Mouse (Mus musculus): ENCODE results near the gene Gm20388. TPM values are rescaled to one million over a fixed set of nuclear protein-coding genes. Genes with fewer than 3 reads are reported as not detected.

Gene Gm20388
- polyA plus RNA-seq, 1 experiment from 2014 or later: 8.3 TPM

DNA sequence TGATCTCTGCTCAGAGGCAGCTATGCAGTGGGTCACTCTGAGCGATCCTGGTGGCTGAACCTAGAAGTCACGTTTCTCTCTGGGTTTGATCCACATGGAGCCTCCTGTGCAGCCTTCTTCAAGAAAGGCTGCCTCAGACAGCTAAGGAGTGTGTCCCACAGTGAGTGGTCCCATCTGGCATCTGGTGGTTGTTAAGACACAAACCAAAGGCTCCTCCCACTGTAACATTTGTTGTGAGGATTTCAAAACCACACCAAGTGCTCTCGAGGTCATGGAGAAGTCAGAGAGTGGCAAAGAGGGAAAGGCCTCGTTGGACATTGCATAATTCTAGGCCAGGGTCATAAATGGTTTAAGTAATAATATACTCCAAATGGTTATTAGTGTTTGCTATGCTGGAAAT, 4340.1 kb downstream of the Gm20388 start:
- Histone ChIP-seq H3K27ac (ENCODE audit: low read depth) (peak overlapping the region; percentile 69; the same call in 1 of the 2 replicates), H3K4me1 (replicated peaks; ENCODE audit: control insufficient read depth, insufficient read depth, low read length) (peaks cover 32% of the 10 kb centered on the region), H3K4me2 (ENCODE audit: low read length) (no peak overlapping the region), H3K36me3 (ENCODE audit: control insufficient read depth, insufficient read depth, low read length) (0 out of 2 replicates have a peak, but pooled peaks cover 6% of the 10 kb centered on the region), H3K4me3 (ENCODE audit: low read depth, low read length) (no peak overlapping the region), H3K9ac (ENCODE audit: low read length) (no peak overlapping the region), H3K9me3 (ENCODE audit: control insufficient read depth, low read length) (no peaks in the 10 kb centered on the region), H3K27me3 (replicated peaks; ENCODE audit: control insufficient read depth, insufficient read depth, low read length) (no peaks in the 10 kb centered on the region)
- WGBS: 15% methylated on average over 4 of the region's 4 CpGs
- no peak for DNase-seq (ENCODE audit: low spot score)
- ATAC-seq (replicated peaks; ENCODE audit: low FRiP score, low TSS enrichment, low read depth): 0 out of 2 replicates have a peak, but pooled peaks have one; percentile 32

DNA sequence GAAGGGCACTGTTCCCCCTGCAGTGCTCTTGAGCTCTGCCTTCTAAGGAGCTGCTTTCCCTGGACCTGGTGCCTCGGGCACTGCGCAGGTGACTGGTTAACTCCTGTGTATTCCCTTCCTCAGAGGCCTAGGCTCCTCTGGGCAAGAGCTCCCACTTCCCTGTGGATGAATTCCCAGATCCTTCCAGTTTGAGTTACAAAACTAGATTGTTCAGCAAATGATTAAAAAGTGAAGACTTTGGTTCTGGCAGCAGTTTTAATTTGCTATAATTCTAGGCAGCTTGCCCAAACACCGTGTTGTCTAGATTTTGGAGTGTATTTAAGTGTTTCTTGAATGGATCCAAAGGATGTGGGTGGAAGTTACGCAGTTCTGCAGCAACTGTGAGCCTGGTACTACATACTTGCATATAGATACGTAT, 4341.9 kb downstream of the Gm20388 start:
- Histone ChIP-seq H3K9me3 (ENCODE audit: control insufficient read depth, low read length) (no peaks in the 10 kb centered on the region), H3K36me3 (ENCODE audit: control insufficient read depth, insufficient read depth, low read length) (0 out of 2 replicates have a peak, but pooled peaks cover 6% of the 10 kb centered on the region), H3K4me1 (replicated peaks; ENCODE audit: control insufficient read depth, insufficient read depth, low read length) (peaks cover 49% of the 10 kb centered on the region), H3K4me3 (ENCODE audit: low read depth, low read length) (no peak overlapping the region), H3K27me3 (replicated peaks; ENCODE audit: control insufficient read depth, insufficient read depth, low read length) (no peaks in the 10 kb centered on the region), H3K27ac (ENCODE audit: low read depth) (no peak overlapping the region), H3K9ac (ENCODE audit: low read length) (no peak overlapping the region), H3K4me2 (ENCODE audit: low read length) (no peak overlapping the region)
- WGBS: 79% methylated on average over 5 of the region's 5 CpGs
- DNase-seq (ENCODE audit: low spot score) (no peak), ATAC-seq (replicated peaks; ENCODE audit: low FRiP score, low TSS enrichment, low read depth) (no peak)

DNA sequence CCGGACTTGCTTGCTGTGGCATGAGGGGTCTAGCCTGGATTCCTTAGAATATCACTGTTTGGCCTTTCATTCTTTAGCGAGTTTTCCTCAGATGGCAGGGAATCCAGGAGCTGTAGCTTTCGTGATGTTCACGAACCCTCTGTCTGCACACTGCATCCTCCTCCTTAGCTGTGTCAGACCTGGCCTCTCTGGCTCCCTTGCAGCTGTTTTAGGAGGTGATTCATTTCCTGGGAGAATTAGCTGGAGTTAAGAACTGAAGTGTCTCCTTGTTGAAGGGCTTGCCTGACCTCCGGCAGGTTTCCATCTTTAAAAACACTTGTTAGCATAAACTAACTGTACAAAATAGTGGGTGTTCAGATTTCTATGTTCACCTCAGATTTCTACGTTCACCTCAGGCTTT, 4343.3 kb downstream of the Gm20388 start:
- no peaks in the 10 kb centered on the region for H3K27me3 ChIP-seq (replicated peaks; ENCODE audit: control insufficient read depth, insufficient read depth, low read length)
- no peak overlapping the region for H3K27ac ChIP-seq (ENCODE audit: low read depth)
- no peak overlapping the region for H3K4me3 ChIP-seq (ENCODE audit: low read depth, low read length)
- peaks cover 58% of the 10 kb centered on the region for H3K4me1 ChIP-seq (replicated peaks; ENCODE audit: control insufficient read depth, insufficient read depth, low read length)
- H3K36me3 ChIP-seq (ENCODE audit: control insufficient read depth, insufficient read depth, low read length): no peaks in the 10 kb centered on the region
- no peak overlapping the region for H3K4me2 ChIP-seq (ENCODE audit: low read length)
- ATAC-seq (replicated peaks; ENCODE audit: low FRiP score, low TSS enrichment, low read depth) (no peak), DNase-seq (ENCODE audit: low spot score) (no peak)
- H3K9ac ChIP-seq (ENCODE audit: low read length): no peak overlapping the region
- no peaks in the 10 kb centered on the region for H3K9me3 ChIP-seq (ENCODE audit: control insufficient read depth, low read length)
- WGBS: 64% methylated on average over 6 of the region's 6 CpGs

DNA sequence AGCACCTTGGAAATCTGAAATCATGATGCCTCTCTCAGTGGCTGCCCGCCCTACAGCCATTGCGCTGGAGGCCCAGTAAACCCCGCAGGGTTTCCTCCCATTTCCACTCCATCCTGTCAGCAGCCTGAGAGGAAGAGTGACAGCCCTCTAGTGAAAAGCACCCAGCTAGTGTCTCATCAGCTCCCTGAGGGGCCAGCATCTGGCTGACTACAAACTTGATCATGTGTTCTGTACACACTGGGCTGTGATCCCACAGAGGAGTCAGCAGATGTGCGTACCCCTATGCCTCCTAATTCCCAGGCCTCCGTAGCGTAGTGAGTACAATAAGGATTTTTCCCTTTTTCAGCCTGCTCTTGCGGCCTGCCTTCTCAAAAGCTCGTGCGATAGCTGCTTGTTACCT, 4346.2 kb downstream of the Gm20388 start:
- whole genome bisulfite sequencing: 67% methylated on average over 9 of the region's 9 CpGs
- Histone ChIP-seq H3K36me3 (ENCODE audit: control insufficient read depth, insufficient read depth, low read length) (no peaks in the 10 kb centered on the region), H3K27ac (ENCODE audit: low read depth) (peak overlapping the region; percentile 61; the same call in 1 of the 2 replicates), H3K27me3 (replicated peaks; ENCODE audit: control insufficient read depth, insufficient read depth, low read length) (no peaks in the 10 kb centered on the region), H3K9ac (ENCODE audit: low read length) (no peak overlapping the region), H3K9me3 (ENCODE audit: control insufficient read depth, low read length) (no peaks in the 10 kb centered on the region), H3K4me3 (ENCODE audit: low read depth, low read length) (no peak overlapping the region), H3K4me2 (ENCODE audit: low read length) (no peak overlapping the region), H3K4me1 (replicated peaks; ENCODE audit: control insufficient read depth, insufficient read depth, low read length) (peaks cover 46% of the 10 kb centered on the region)
- no peak for ATAC-seq (replicated peaks; ENCODE audit: low FRiP score, low TSS enrichment, low read depth)
- no peak for DNase-seq (ENCODE audit: low spot score)

DNA sequence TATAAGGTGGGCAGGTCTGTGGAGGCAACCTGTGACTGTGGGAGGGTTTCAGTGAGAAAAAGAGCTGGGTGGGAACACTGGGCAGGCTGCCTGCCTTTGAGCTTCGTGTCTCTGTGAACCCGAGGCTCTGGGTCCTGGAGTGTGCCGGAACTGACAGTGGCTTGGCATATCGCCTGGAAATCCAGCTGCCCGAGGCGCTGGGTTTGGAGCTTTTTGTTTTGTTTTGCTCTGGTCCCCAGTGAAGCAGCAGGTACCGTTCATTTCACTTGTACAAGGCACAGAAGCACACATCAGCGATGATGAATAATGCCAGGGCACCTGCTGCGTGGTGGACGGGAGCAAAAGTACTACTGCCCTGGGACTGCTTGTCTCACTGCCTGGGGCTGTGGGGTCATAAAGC, 4346.7 kb downstream of the Gm20388 start:
- peaks cover 42% of the 10 kb centered on the region for H3K4me1 ChIP-seq (replicated peaks; ENCODE audit: control insufficient read depth, insufficient read depth, low read length)
- 38% methylated on average over 10 of the region's 10 CpGs for WGBS
- peak overlapping the region; percentile 61; the same call in 1 of the 2 replicates for H3K27ac ChIP-seq (ENCODE audit: low read depth)
- DNase-seq (ENCODE audit: low spot score) (peak; percentile 73), ATAC-seq (replicated peaks; ENCODE audit: low FRiP score, low TSS enrichment, low read depth) (no peak)
- H3K9ac ChIP-seq (ENCODE audit: low read length): no peak overlapping the region
- no peak overlapping the region for H3K4me3 ChIP-seq (ENCODE audit: low read depth, low read length)
- no peaks in the 10 kb centered on the region for H3K36me3 ChIP-seq (ENCODE audit: control insufficient read depth, insufficient read depth, low read length)
- no peaks in the 10 kb centered on the region for H3K27me3 ChIP-seq (replicated peaks; ENCODE audit: control insufficient read depth, insufficient read depth, low read length)
- no peak overlapping the region for H3K4me2 ChIP-seq (ENCODE audit: low read length)
- H3K9me3 ChIP-seq (ENCODE audit: control insufficient read depth, low read length): no peaks in the 10 kb centered on the region

DNA sequence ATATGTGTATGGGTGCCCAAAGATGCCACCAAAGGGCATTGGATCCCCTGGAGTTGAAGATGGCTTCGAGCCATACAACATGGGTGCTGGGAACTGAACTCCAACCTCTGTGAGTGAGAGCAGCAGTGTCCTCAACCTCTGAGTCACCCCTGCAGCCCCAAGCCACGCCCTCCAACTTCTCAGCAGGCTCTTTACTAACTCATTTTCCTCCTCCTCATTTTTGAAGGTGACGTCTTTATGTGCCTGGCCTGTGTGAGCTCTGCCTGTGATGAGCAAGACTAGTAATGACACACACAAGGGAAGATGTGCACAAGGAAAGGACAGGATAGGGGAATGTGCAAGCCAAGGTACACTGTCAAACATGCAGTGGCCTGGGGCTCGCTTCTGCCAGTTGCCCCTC, 4348.5 kb downstream of the Gm20388 start:
- Histone ChIP-seq H3K27ac (ENCODE audit: low read depth) (no peak overlapping the region), H3K4me3 (ENCODE audit: low read depth, low read length) (no peak overlapping the region), H3K4me2 (ENCODE audit: low read length) (no peak overlapping the region), H3K36me3 (ENCODE audit: control insufficient read depth, insufficient read depth, low read length) (no peaks in the 10 kb centered on the region), H3K9ac (ENCODE audit: low read length) (no peak overlapping the region), H3K4me1 (replicated peaks; ENCODE audit: control insufficient read depth, insufficient read depth, low read length) (peaks cover 52% of the 10 kb centered on the region), H3K9me3 (ENCODE audit: control insufficient read depth, low read length) (no peaks in the 10 kb centered on the region), H3K27me3 (replicated peaks; ENCODE audit: control insufficient read depth, insufficient read depth, low read length) (no peaks in the 10 kb centered on the region)
- no peak for DNase-seq (ENCODE audit: low spot score)
- ATAC-seq (replicated peaks; ENCODE audit: low FRiP score, low TSS enrichment, low read depth): no peak
- WGBS: 69% methylated on average over 4 of the region's 4 CpGs

DNA sequence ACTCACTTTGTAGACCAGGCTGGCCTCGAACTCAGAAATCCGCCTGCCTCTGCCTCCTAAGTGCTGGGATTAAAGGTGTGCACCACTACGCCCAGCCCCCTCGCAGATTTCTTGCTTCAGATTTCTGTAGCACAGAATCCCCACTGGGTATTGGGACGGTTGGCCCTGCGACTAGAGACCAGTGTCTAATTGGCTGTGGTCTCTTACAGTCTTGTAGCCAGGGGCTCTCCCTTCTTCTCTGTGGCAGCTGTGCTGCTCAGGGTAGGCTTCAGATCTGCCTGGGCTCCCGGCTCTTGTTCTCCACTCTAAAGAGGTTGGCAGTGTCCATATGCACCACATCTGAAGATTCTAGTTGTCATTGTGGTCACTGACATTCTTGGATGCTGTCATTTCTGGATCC, 4349.3 kb downstream of the Gm20388 start:
- ATAC-seq (replicated peaks; ENCODE audit: low FRiP score, low TSS enrichment, low read depth) (no peak), DNase-seq (ENCODE audit: low spot score) (no peak)
- no peak overlapping the region for H3K9ac ChIP-seq (ENCODE audit: low read length)
- no peak overlapping the region for H3K4me2 ChIP-seq (ENCODE audit: low read length)
- H3K4me3 ChIP-seq (ENCODE audit: low read depth, low read length): no peak overlapping the region
- WGBS: 86% methylated on average over 7 of the region's 7 CpGs
- H3K27me3 ChIP-seq (replicated peaks; ENCODE audit: control insufficient read depth, insufficient read depth, low read length): no peaks in the 10 kb centered on the region
- H3K9me3 ChIP-seq (ENCODE audit: control insufficient read depth, low read length): no peaks in the 10 kb centered on the region
- H3K36me3 ChIP-seq (ENCODE audit: control insufficient read depth, insufficient read depth, low read length): no peaks in the 10 kb centered on the region
- no peak overlapping the region for H3K27ac ChIP-seq (ENCODE audit: low read depth)
- peaks cover 59% of the 10 kb centered on the region for H3K4me1 ChIP-seq (replicated peaks; ENCODE audit: control insufficient read depth, insufficient read depth, low read length)

DNA sequence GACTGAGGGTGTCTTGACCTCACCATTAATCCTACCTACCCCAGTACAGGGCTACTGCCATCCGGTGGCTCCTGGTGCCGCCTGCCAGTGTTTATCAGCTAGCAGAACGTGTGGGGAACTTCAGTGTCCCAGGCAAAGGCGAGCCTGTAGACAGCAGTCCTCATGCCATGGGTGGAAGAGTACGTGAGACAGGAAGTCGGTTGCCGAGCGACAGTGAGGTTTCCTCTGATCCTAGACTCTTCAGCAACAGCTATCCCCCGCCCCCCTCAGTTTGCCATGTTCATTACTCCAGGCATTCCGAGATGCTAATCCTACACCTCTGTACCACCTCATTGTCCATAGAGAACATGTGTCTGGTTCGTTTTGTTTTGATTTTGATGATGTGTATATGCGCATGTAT, 4349.7 kb downstream of the Gm20388 start:
- 45% methylated on average over 12 of the region's 12 CpGs for WGBS
- ATAC-seq (replicated peaks; ENCODE audit: low FRiP score, low TSS enrichment, low read depth) (no peak), DNase-seq (ENCODE audit: low spot score) (no peak)
- Histone ChIP-seq H3K4me2 (ENCODE audit: low read length) (no peak overlapping the region), H3K27me3 (replicated peaks; ENCODE audit: control insufficient read depth, insufficient read depth, low read length) (no peaks in the 10 kb centered on the region), H3K36me3 (ENCODE audit: control insufficient read depth, insufficient read depth, low read length) (no peaks in the 10 kb centered on the region), H3K4me3 (ENCODE audit: low read depth, low read length) (no peak overlapping the region), H3K27ac (ENCODE audit: low read depth) (no peak overlapping the region), H3K9me3 (ENCODE audit: control insufficient read depth, low read length) (no peaks in the 10 kb centered on the region), H3K4me1 (replicated peaks; ENCODE audit: control insufficient read depth, insufficient read depth, low read length) (peaks cover 64% of the 10 kb centered on the region), H3K9ac (ENCODE audit: low read length) (no peak overlapping the region)

DNA sequence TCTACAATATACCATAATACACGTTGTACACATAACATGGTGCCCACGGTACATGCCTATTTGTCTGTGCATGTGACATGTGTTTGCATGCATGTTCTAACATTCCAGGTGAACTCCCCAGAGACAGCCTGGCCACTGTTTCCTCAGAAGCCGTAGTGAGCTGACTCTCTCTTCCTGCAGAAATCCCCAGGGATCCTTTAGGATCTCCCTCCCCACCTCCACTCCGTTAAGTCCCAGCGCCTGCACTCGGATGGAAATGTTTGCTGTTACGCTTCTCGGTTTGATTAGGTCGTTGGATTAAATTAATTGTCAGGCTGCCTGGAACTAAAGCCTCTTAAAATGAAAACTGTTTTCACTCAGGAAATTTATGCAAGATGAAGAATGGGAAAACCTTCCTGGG, 4352.4 kb downstream of the Gm20388 start:
- no peaks in the 10 kb centered on the region for H3K9me3 ChIP-seq (ENCODE audit: control insufficient read depth, low read length)
- no peak for ATAC-seq (replicated peaks; ENCODE audit: low FRiP score, low TSS enrichment, low read depth)
- no peak overlapping the region for H3K4me2 ChIP-seq (ENCODE audit: low read length)
- no peak for DNase-seq (ENCODE audit: low spot score)
- H3K36me3 ChIP-seq (ENCODE audit: control insufficient read depth, insufficient read depth, low read length): no peaks in the 10 kb centered on the region
- no peaks in the 10 kb centered on the region for H3K27me3 ChIP-seq (replicated peaks; ENCODE audit: control insufficient read depth, insufficient read depth, low read length)
- H3K27ac ChIP-seq (ENCODE audit: low read depth): peak overlapping the region; percentile 57; the same call in 1 of the 2 replicates
- H3K4me3 ChIP-seq (ENCODE audit: low read depth, low read length): no peak overlapping the region
- 50% methylated on average over 9 of the region's 9 CpGs for whole genome bisulfite sequencing
- H3K4me1 ChIP-seq (replicated peaks; ENCODE audit: control insufficient read depth, insufficient read depth, low read length): peaks cover 44% of the 10 kb centered on the region
- no peak overlapping the region for H3K9ac ChIP-seq (ENCODE audit: low read length)
